Mouse (Mus musculus) olfactory bulb, adult 2 months (tissue): ENCODE results near the gene Pappa2.

Experiments
- CTCF ChIP-seq: fragments of 200-500 bp; IDR thresholded peaks from 2 replicates; pipeline ENCODE4 v1.5.1; 2012; ENCODE audit warnings: low read depth, mild to moderate bottlenecking, low read length, moderate library complexity; ENCODE audit not compliant: insufficient read depth
- POLR2A ChIP-seq: fragments of 200-500 bp; IDR thresholded peaks from 2 replicates; pipeline ENCODE4 v1.6.1; 2012; ENCODE audit warnings: mild to moderate bottlenecking, low read depth, low read length, moderate library complexity; ENCODE audit not compliant: insufficient read depth

DNA sequence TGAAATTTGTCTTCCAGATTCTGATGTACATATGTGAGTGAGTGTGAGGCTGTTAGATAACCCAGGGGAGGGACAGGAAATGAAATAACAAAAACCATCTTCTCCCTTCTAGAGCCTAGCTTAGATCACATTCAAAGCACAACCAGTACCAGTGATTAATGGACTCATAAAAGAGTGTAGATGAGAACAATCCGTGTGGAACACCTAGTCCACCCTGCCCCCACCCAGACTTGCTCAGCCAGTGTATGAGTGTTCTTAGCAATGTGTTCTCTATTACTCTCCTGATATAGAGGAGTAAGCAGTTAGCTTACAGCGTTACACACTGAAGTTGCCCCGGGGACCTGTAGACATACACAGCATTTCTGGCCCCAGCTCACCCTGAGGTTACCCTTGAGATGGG, 129.8 kb downstream of the Pappa2 start:
- no peak for TF ChIP-seq CTCF
- no peak for TF ChIP-seq POLR2A
